Mouse (Mus musculus): Measurements from ENCODE around the gene Slc24a3. TPM values are rescaled to one million over a fixed set of nuclear protein-coding genes. Genes with fewer than 3 reads are reported as not detected.

Gene Slc24a3
- polyA plus RNA-seq, 1 experiment from 2014 or later: 2.1 TPM

DNA sequence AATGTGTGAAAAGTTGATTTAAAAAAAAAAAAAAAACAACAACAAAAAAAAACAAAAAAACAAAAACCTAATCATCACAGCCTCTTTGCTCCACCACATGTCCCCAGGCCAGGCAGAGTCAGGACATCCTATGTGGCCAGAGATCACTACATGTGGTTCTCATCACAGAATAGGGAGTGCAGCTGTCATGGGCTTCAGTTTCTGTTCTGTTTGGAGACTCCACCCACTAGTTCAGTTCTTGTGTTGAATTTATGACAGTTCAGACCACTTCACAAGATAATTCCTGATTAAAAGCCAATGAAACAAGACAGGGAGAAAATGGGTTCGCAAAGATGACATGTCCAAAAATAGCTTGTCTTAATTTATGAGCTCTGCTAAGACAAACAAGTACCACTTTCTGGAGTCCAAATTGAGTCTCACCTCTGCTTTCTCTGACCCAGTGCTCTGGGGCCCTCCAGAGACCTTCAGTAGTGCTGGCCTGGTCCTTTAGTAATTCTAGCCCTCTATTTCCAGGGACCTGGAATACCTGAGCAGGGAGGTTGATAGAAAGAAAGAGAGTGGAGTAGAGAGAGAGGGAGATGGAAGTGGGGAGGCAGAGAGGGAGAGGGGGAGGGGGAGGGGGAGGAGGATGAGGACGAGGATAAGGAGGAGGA is 139.8 kb downstream of the Slc24a3 start:
- ATAC-seq (replicated peaks; ENCODE audit: low FRiP score): no peak
- WGBS: 58% methylated on average over 2 of the region's 2 CpGs
- H3K9me3 ChIP-seq (ENCODE audit: control insufficient read depth, low read length): no peaks in the 10 kb centered on the region

DNA sequence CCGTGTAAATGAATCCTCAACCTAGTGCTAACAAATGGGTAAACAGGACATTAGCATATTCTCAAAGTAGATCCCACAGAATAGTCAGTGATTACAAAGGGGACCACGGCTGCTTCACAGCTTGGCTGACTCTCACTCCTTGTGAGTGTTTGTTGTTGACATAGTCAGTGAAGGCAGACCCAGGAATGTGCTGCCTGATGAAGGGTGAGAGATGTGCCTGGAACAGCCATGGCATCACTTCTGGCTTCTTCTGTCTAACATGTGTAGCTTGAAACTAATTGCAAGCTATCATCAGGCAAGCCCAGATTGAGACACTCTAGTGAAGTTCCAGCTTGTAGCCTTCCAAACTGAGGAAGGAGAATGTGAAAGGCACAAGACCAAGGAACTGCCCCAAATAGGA is 151.4 kb downstream of the Slc24a3 start:
- DNase-seq (ENCODE audit: low spot score) (no peak), ATAC-seq (replicated peaks; ENCODE audit: low FRiP score) (no peak)
- Histone ChIP-seq H3K36me3 (ENCODE audit: control insufficient read depth, insufficient read depth, low read length) (no peaks in the 10 kb centered on the region), H3K27ac (ENCODE audit: low read depth, low read length) (no peak overlapping the region), H3K9ac (ENCODE audit: low read depth, low read length) (no peak overlapping the region), H3K4me2 (no peak overlapping the region), H3K4me1 (replicated peaks; ENCODE audit: control insufficient read depth, insufficient read depth, low read length) (no peaks in the 10 kb centered on the region), H3K9me3 (ENCODE audit: control insufficient read depth, low read length) (no peaks in the 10 kb centered on the region), H3K27me3 (replicated peaks; ENCODE audit: control insufficient read depth, insufficient read depth, low read length) (no peaks in the 10 kb centered on the region), H3K4me3 (ENCODE audit: low read depth, low read length) (no peak overlapping the region)
- WGBS: 46% methylated on average over 2 of the region's 2 CpGs

More for the DNA sequence above, 139.8 kb downstream of the Slc24a3 start:
- H3K9ac ChIP-seq (ENCODE audit: low read depth, low read length): no peak overlapping the region
- H3K4me3 ChIP-seq (ENCODE audit: low read depth, low read length): no peak overlapping the region
- DNase-seq (ENCODE audit: low spot score): no peak
- H3K4me1 ChIP-seq (replicated peaks; ENCODE audit: control insufficient read depth, insufficient read depth, low read length): no peaks in the 10 kb centered on the region
- H3K27me3 ChIP-seq (replicated peaks; ENCODE audit: control insufficient read depth, insufficient read depth, low read length): no peaks in the 10 kb centered on the region
- H3K27ac ChIP-seq (ENCODE audit: low read depth, low read length): no peak overlapping the region
- H3K36me3 ChIP-seq (ENCODE audit: control insufficient read depth, insufficient read depth, low read length): no peaks in the 10 kb centered on the region
- no peak overlapping the region for H3K4me2 ChIP-seq

DNA sequence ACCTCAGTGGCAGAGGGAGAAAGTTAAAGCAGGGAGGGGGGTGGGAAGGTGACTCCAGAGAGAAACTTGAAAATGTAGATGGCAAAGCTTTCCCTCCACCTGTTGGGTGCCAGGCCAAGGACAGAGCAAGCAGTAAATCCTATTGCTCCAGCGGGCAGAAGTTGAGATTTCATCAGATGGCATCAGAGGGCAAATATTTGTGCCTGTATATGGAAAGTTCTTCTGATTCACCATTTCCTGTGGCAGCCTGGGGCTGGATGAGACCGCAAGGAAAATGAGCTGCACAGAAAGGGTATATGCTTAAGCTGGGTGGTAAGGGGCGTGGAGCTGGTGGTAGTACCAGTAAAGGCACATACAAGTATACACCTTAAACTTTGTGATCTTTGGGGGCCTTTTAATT is 153.7 kb downstream of the Slc24a3 start:
- ATAC-seq (replicated peaks; ENCODE audit: low FRiP score): no peak
- Histone ChIP-seq H3K4me2 (no peak overlapping the region), H3K4me1 (replicated peaks; ENCODE audit: control insufficient read depth, insufficient read depth, low read length) (no peaks in the 10 kb centered on the region), H3K9me3 (ENCODE audit: control insufficient read depth, low read length) (no peaks in the 10 kb centered on the region), H3K4me3 (ENCODE audit: low read depth, low read length) (no peak overlapping the region), H3K27me3 (replicated peaks; ENCODE audit: control insufficient read depth, insufficient read depth, low read length) (no peaks in the 10 kb centered on the region), H3K27ac (ENCODE audit: low read depth, low read length) (no peak overlapping the region), H3K9ac (ENCODE audit: low read depth, low read length) (no peak overlapping the region), H3K36me3 (ENCODE audit: control insufficient read depth, insufficient read depth, low read length) (no peaks in the 10 kb centered on the region)
- WGBS: 81% methylated on average over 3 of the region's 3 CpGs
- DNase-seq (ENCODE audit: low spot score): no peak

DNA sequence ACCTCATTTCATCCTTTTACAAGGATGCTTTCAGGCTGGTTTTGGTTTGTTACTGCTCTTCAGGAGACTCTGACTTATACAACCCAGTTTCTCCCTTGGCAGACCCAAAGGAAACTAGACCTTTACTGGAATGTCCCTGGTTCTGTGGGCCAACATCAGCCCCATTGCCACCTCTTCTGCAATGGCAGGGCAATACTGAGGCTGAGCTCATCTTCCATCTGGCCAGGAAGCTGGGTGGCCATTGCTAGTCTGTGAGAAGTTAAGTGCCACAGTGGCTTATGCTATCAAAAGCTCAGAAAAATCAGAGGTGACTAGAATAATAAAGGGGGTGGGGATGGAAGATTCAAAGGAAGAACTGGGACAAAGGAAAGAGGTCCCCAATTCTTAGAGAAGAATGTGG is 154.2 kb downstream of the Slc24a3 start:
- no peak for ATAC-seq (replicated peaks; ENCODE audit: low FRiP score)
- Histone ChIP-seq H3K27ac (ENCODE audit: low read depth, low read length) (no peak overlapping the region), H3K4me3 (ENCODE audit: low read depth, low read length) (no peak overlapping the region), H3K9ac (ENCODE audit: low read depth, low read length) (no peak overlapping the region), H3K36me3 (ENCODE audit: control insufficient read depth, insufficient read depth, low read length) (no peaks in the 10 kb centered on the region), H3K9me3 (ENCODE audit: control insufficient read depth, low read length) (no peaks in the 10 kb centered on the region), H3K27me3 (replicated peaks; ENCODE audit: control insufficient read depth, insufficient read depth, low read length) (no peaks in the 10 kb centered on the region), H3K4me2 (no peak overlapping the region), H3K4me1 (replicated peaks; ENCODE audit: control insufficient read depth, insufficient read depth, low read length) (no peaks in the 10 kb centered on the region)
- DNase-seq (ENCODE audit: low spot score): no peak

DNA sequence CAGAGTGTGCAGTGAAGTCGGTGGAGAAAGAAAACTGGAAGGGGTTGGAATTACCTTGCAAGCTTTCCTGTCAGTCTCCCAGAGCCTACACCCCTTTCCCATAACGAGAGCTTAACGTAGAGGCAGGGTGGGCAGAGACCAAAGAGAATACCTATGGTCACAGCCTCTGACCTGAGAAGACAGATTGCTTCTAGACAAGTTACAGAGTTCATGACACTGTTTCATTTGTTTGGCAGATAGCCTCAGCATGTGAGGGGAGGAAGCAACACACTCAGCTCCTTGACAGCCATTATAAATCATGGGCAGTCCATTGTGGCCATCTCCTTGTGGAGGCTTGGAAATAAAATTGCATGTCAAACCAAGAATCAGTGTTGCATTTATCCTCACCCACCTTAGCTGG is 156.9 kb downstream of the Slc24a3 start:
- WGBS: 51% methylated on average over 3 of the region's 3 CpGs
- Histone ChIP-seq H3K36me3 (ENCODE audit: control insufficient read depth, insufficient read depth, low read length) (no peaks in the 10 kb centered on the region), H3K4me1 (replicated peaks; ENCODE audit: control insufficient read depth, insufficient read depth, low read length) (no peaks in the 10 kb centered on the region), H3K4me2 (no peak overlapping the region), H3K9ac (ENCODE audit: low read depth, low read length) (no peak overlapping the region), H3K27me3 (replicated peaks; ENCODE audit: control insufficient read depth, insufficient read depth, low read length) (no peaks in the 10 kb centered on the region), H3K4me3 (ENCODE audit: low read depth, low read length) (no peak overlapping the region), H3K9me3 (ENCODE audit: control insufficient read depth, low read length) (no peaks in the 10 kb centered on the region), H3K27ac (ENCODE audit: low read depth, low read length) (no peak overlapping the region)
- ATAC-seq (replicated peaks; ENCODE audit: low FRiP score) (no peak), DNase-seq (ENCODE audit: low spot score) (no peak)

DNA sequence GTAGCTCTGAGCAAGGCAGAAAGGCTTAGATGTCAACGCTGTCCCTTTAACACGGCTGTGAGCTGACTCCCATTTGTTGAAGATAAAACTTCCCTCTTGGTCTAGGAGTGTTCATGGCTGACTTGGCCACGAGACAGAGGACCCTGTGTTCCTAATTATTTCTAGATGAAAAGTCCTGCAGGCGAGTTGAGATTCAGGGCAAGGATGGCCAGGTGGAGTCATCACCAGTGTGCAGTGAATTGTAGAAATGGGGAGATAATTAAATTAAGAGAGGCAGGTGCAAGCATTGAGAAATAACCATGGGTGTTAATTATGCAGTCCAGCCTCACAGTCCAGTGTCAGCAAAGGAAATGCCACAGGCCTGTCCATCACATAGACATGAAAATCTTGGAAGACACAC is 158.3 kb downstream of the Slc24a3 start:
- H3K4me1 ChIP-seq (replicated peaks; ENCODE audit: control insufficient read depth, insufficient read depth, low read length): no peaks in the 10 kb centered on the region
- H3K9ac ChIP-seq (ENCODE audit: low read depth, low read length): no peak overlapping the region
- no peak overlapping the region for H3K27ac ChIP-seq (ENCODE audit: low read depth, low read length)
- H3K4me3 ChIP-seq (ENCODE audit: low read depth, low read length): no peak overlapping the region
- ATAC-seq (replicated peaks; ENCODE audit: low FRiP score) (no peak), DNase-seq (ENCODE audit: low spot score) (no peak)
- no peaks in the 10 kb centered on the region for H3K36me3 ChIP-seq (ENCODE audit: control insufficient read depth, insufficient read depth, low read length)
- WGBS: 75% methylated on average over 4 of the region's 4 CpGs
- no peaks in the 10 kb centered on the region for H3K9me3 ChIP-seq (ENCODE audit: control insufficient read depth, low read length)
- no peaks in the 10 kb centered on the region for H3K27me3 ChIP-seq (replicated peaks; ENCODE audit: control insufficient read depth, insufficient read depth, low read length)
- no peak overlapping the region for H3K4me2 ChIP-seq

DNA sequence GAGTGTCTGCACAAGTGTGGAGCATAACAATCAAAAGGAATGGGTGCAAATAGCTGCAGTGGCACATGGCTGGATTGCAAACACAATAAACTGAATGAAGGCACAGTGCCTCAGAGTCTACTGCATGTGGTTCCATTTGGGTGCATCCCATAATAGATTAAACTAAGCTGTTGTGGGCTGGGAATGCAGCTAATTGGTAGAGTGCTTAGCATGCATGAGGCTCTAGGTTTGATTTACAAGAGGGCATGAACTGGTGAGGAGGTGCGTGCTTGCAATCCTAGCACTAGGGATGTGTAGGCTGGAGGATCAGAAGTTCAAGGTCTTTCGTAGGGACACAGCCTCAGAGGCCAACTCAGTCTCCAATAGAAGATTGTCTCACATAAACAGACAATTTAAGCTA is 159.0 kb downstream of the Slc24a3 start:
- H3K4me2 ChIP-seq: no peak overlapping the region
- no peak for DNase-seq (ENCODE audit: low spot score)
- no peaks in the 10 kb centered on the region for H3K27me3 ChIP-seq (replicated peaks; ENCODE audit: control insufficient read depth, insufficient read depth, low read length)
- ATAC-seq (replicated peaks; ENCODE audit: low FRiP score): no peak
- H3K4me3 ChIP-seq (ENCODE audit: low read depth, low read length): no peak overlapping the region
- WGBS: 67% methylated on average over 2 of the region's 2 CpGs
- H3K36me3 ChIP-seq (ENCODE audit: control insufficient read depth, insufficient read depth, low read length): no peaks in the 10 kb centered on the region
- H3K9ac ChIP-seq (ENCODE audit: low read depth, low read length): no peak overlapping the region
- no peaks in the 10 kb centered on the region for H3K4me1 ChIP-seq (replicated peaks; ENCODE audit: control insufficient read depth, insufficient read depth, low read length)
- no peak overlapping the region for H3K27ac ChIP-seq (ENCODE audit: low read depth, low read length)
- H3K9me3 ChIP-seq (ENCODE audit: control insufficient read depth, low read length): no peaks in the 10 kb centered on the region

DNA sequence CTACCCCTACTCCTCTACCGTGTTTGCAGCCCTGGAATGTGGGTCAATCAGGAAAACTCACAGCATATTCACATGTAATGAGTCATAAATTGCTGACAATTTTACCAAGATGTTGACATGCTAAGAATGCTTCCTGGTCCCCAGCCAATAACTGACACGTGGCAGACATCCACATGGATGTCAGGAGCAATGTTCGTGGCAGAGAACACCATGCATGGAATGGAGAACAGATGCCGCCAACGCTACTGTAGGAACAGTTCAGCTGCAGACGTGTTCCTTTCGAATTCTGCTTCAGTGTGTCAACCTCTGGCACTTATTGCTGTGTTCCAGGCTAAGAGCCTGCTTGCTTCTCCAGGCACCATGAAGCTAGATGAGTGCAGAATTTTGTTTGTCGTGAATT is 162.2 kb downstream of the Slc24a3 start:
- no peak for DNase-seq (ENCODE audit: low spot score)

DNA sequence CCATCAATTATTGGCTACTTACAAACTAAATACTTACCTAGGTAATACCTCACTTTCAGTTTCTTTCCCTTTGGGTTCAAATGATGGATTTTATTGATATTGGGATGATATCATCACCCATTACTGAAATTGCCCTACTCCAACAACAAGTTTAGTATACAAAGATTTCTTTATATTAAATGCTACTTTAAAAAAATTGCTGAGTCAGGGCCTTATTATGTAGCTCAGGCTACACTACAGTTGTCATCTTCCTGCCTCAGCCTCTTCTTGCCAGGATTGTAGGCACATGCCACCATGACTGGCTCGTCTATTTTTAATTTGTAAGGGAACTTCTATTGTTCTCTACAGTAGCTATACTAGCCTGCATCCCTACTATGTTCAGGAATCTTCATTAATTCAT is 164.0 kb downstream of the Slc24a3 start:
- Histone ChIP-seq H3K4me1 (replicated peaks; ENCODE audit: control insufficient read depth, insufficient read depth, low read length) (no peaks in the 10 kb centered on the region), H3K4me2 (no peak overlapping the region), H3K27ac (ENCODE audit: low read depth, low read length) (no peak overlapping the region), H3K4me3 (ENCODE audit: low read depth, low read length) (no peak overlapping the region), H3K9me3 (ENCODE audit: control insufficient read depth, low read length) (no peaks in the 10 kb centered on the region), H3K36me3 (ENCODE audit: control insufficient read depth, insufficient read depth, low read length) (no peaks in the 10 kb centered on the region), H3K27me3 (replicated peaks; ENCODE audit: control insufficient read depth, insufficient read depth, low read length) (no peaks in the 10 kb centered on the region), H3K9ac (ENCODE audit: low read depth, low read length) (no peak overlapping the region)
- DNase-seq (ENCODE audit: low spot score) (no peak), ATAC-seq (replicated peaks; ENCODE audit: low FRiP score) (no peak)
- 69% methylated on average over 1 of the region's 1 CpGs for WGBS

More for the DNA sequence above, 162.2 kb downstream of the Slc24a3 start:
- Histone ChIP-seq H3K27me3 (replicated peaks; ENCODE audit: control insufficient read depth, insufficient read depth, low read length) (no peaks in the 10 kb centered on the region), H3K27ac (ENCODE audit: low read depth, low read length) (no peak overlapping the region), H3K9ac (ENCODE audit: low read depth, low read length) (no peak overlapping the region), H3K4me2 (no peak overlapping the region), H3K4me1 (replicated peaks; ENCODE audit: control insufficient read depth, insufficient read depth, low read length) (no peaks in the 10 kb centered on the region), H3K4me3 (ENCODE audit: low read depth, low read length) (no peak overlapping the region), H3K36me3 (ENCODE audit: control insufficient read depth, insufficient read depth, low read length) (no peaks in the 10 kb centered on the region), H3K9me3 (ENCODE audit: control insufficient read depth, low read length) (no peaks in the 10 kb centered on the region)
- no peak for ATAC-seq (replicated peaks; ENCODE audit: low FRiP score)
- WGBS: 82% methylated on average over 8 of the region's 8 CpGs

Measured in liver, embryonic 11.5 days (tissue).